Mouse (Mus musculus): ENCODE results near the gene Ankrd10. TPM values are rescaled to one million over a fixed set of nuclear protein-coding genes. Genes with fewer than 3 reads are reported as not detected.

Ankrd10 gene
- 18.6 and 31.3 TPM in 2 replicates for polyA plus RNA-seq (2012; ENCODE audit: low replicate concordance)

DNA sequence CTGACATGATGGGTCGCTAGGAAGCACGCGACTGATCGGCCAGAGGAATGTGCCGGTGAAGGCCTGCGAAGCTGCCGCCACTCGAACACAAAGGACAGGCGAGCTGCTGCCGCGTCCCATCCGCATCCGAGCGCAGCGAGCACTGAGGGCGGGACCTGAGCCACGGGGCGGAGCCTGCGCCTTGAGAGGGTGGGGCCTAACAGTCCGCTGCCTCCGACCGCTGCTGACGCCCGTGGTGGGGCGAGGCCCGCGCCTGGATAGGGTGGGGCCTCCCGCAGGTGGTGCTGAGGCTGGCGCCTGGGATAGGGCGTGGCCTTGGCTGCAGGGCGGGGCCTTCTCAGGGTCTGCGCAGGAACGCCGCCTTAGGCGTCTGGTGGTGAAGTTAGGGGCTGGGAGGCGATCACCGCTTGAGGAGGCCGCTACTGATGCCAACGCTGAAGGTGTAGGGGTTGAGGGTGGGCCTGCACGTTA lies at the start of gene Ankrd10:
Gene Ankrd10, minus strand, starts transcription at position 147 of the 471 bp plus-strand sequence.

Other genes with a start within 250 kb of the Ankrd10 start
- gene Rab20, start 157.0 kb downstream of the Ankrd10 start, polyA plus RNA-seq (2012; ENCODE audit: low replicate concordance), result 2.9 and 5.5 TPM in 2 replicates
- gene Naxd, start 138.3 kb downstream of the Ankrd10 start, polyA plus RNA-seq (2012; ENCODE audit: low replicate concordance), result 26.9 and 49.5 TPM in 2 replicates
- 40.5 and 52.0 TPM in 2 replicates for gene Cars2, start 85.0 kb downstream of the Ankrd10 start, polyA plus RNA-seq (2012; ENCODE audit: low replicate concordance)
- 15.3 and 21.3 TPM in 2 replicates for gene Ing1, start 80.2 kb downstream of the Ankrd10 start, polyA plus RNA-seq (2012; ENCODE audit: low replicate concordance)
- not detected in 2 replicates for gene 1700016D06Rik, start 65.3 kb upstream of the Ankrd10 start, polyA plus RNA-seq (2012; ENCODE audit: low replicate concordance)
- 22.8 and 37.0 TPM in 2 replicates for gene Arhgef7, start 92.0 kb upstream of the Ankrd10 start, polyA plus RNA-seq (2012; ENCODE audit: low replicate concordance)
- gene Tex29, start 204.7 kb upstream of the Ankrd10 start, polyA plus RNA-seq (2012; ENCODE audit: low replicate concordance), result not detected in 2 replicates